In genomic region chr7:64728181-64728591, GRCm38 (mm10) we compare ENCODE assay signal across 13 mouse cellular contexts.
DNase-seq lines count a peak whose midpoint lies in the region; ATAC-seq lines count a peak whose summit lies in the region.
"Had no signal": no experiment of that assay in that cellular context is flagged by ENCODE, and none has a peak within 500 bp of the region (broad histone marks: within the 10 kb centered on the region; RNA-seq: fewer than 3 reads in every experiment).

No protein-coding gene starts in this region.

- H3K36me3 ChIP-seq in hindbrain, embryonic 14.5 days (replicated peaks; ENCODE audit: control insufficient read depth, insufficient read depth) = no peaks in the 10 kb centered on the region
- H3K36me3 ChIP-seq in hindbrain, embryonic 12.5 days = no peaks in the 10 kb centered on the region
- H3K36me3 ChIP-seq in neural tube, embryonic 15.5 days = no peaks in the 10 kb centered on the region
- no peaks in the 10 kb centered on the region for H3K36me3 ChIP-seq in liver, embryonic 11.5 days (ENCODE audit: control insufficient read depth, insufficient read depth, low read length)
- H3K36me3 ChIP-seq: embryonic facial prominence, embryonic 12.5 days; limb, embryonic 15.5 days had no signal

- peak; percentile 66 for ATAC-seq in hindbrain, embryonic 14.5 days (ENCODE audit: low FRiP score)
- no peak for ATAC-seq in hindbrain, embryonic 12.5 days (ENCODE audit: low FRiP score)
- ATAC-seq in neural tube, embryonic 15.5 days (ENCODE audit: low FRiP score) = 0 out of 2 replicates have a peak, but pooled peaks have one; percentile 25
- ATAC-seq in liver, embryonic 11.5 days (replicated peaks; ENCODE audit: low FRiP score) = no peak
- ATAC-seq in megakaryocyte-erythroid progenitor cell, adult 5-6 weeks (replicated peaks; ENCODE audit: low FRiP score, low TSS enrichment, poor library complexity, severe bottlenecking) = no peak
- ATAC-seq: activated CD4-positive, CD25-positive, alpha-beta regulatory T cell, adult 4 months had no signal

- H3K27ac ChIP-seq in hindbrain, embryonic 14.5 days = no peak overlapping the region
- no peak overlapping the region for H3K27ac ChIP-seq in hindbrain, embryonic 12.5 days
- no peak overlapping the region for H3K27ac ChIP-seq in neural tube, embryonic 15.5 days (replicated peaks)
- H3K27ac ChIP-seq in liver, embryonic 11.5 days (ENCODE audit: low read depth, low read length) = no peak overlapping the region
- H3K27ac ChIP-seq: embryonic facial prominence, embryonic 12.5 days; limb, embryonic 15.5 days had no signal

- H3K9ac ChIP-seq in hindbrain, embryonic 14.5 days = no peak overlapping the region
- no peak overlapping the region for H3K9ac ChIP-seq in hindbrain, embryonic 12.5 days
- H3K9ac ChIP-seq in neural tube, embryonic 15.5 days (replicated peaks) = no peak overlapping the region
- H3K9ac ChIP-seq in liver, embryonic 11.5 days (ENCODE audit: low read depth, low read length) = no peak overlapping the region
- H3K9ac ChIP-seq: embryonic facial prominence, embryonic 12.5 days; limb, embryonic 15.5 days had no signal

- no peaks in the 10 kb centered on the region for H3K27me3 ChIP-seq in hindbrain, embryonic 14.5 days (ENCODE audit: control insufficient read depth, insufficient read depth, low read length)
- H3K27me3 ChIP-seq in hindbrain, embryonic 12.5 days = no peaks in the 10 kb centered on the region
- H3K27me3 ChIP-seq in neural tube, embryonic 15.5 days (replicated peaks) = no peaks in the 10 kb centered on the region
- H3K27me3 ChIP-seq in liver, embryonic 11.5 days (replicated peaks; ENCODE audit: control insufficient read depth, insufficient read depth, low read length) = no peaks in the 10 kb centered on the region
- H3K27me3 ChIP-seq: embryonic facial prominence, embryonic 12.5 days; limb, embryonic 15.5 days had no signal

- DNase-seq in hindbrain, embryonic 14.5 days (ENCODE audit: low spot score) = peak; percentile 70
- DNase-seq in cerebellum, adult 18-20 months = peak; percentile 55 to 68
- DNase-seq in frontal cortex, postnatal 36 days (ENCODE audit: low spot score in 2 of 2) = peak; percentile 57 to 59
- no peak for DNase-seq in liver, embryonic 11.5 days (ENCODE audit: low spot score)
- DNase-seq in gastrocnemius, postnatal 25 days = no peak
- DNase-seq: heart, adult 18-20 months; kidney, adult 8-10 months had no signal

- H3K4me2 ChIP-seq in hindbrain, embryonic 14.5 days (replicated peaks) = no peak overlapping the region
- no peak overlapping the region for H3K4me2 ChIP-seq in hindbrain, embryonic 12.5 days (replicated peaks)
- H3K4me2 ChIP-seq in neural tube, embryonic 15.5 days = no peak overlapping the region
- H3K4me2 ChIP-seq in liver, embryonic 11.5 days = no peak overlapping the region
- H3K4me2 ChIP-seq: embryonic facial prominence, embryonic 12.5 days; limb, embryonic 15.5 days had no signal

- 70% methylated on average over 5 of the region's 5 CpGs for WGBS in hindbrain, embryonic 14.5 days
- WGBS in hindbrain, embryonic 12.5 days = 88% methylated on average over 5 of the region's 5 CpGs
- 57% methylated on average over 5 of the region's 5 CpGs for WGBS in neural tube, embryonic 15.5 days
- WGBS in liver, embryonic 11.5 days = 78% methylated on average over 5 of the region's 5 CpGs

- peaks cover 13% of the 10 kb centered on the region for H3K4me1 ChIP-seq in hindbrain, embryonic 14.5 days (replicated peaks; ENCODE audit: control insufficient read depth, insufficient read depth, low read length)
- H3K4me1 ChIP-seq in hindbrain, embryonic 12.5 days = no peaks in the 10 kb centered on the region
- peaks cover 34% of the 10 kb centered on the region for H3K4me1 ChIP-seq in neural tube, embryonic 15.5 days
- no peaks in the 10 kb centered on the region for H3K4me1 ChIP-seq in liver, embryonic 11.5 days (replicated peaks; ENCODE audit: control insufficient read depth, insufficient read depth, low read length)
- H3K4me1 ChIP-seq: embryonic facial prominence, embryonic 12.5 days; limb, embryonic 15.5 days had no signal

- no peak overlapping the region for H3K4me3 ChIP-seq in hindbrain, embryonic 14.5 days (replicated peaks; ENCODE audit: low read length)
- H3K4me3 ChIP-seq in hindbrain, embryonic 12.5 days = no peak overlapping the region
- H3K4me3 ChIP-seq in neural tube, embryonic 15.5 days (replicated peaks) = no peak overlapping the region
- H3K4me3 ChIP-seq in liver, embryonic 11.5 days (ENCODE audit: low read depth, low read length) = no peak overlapping the region
- H3K4me3 ChIP-seq: embryonic facial prominence, embryonic 12.5 days; limb, embryonic 15.5 days had no signal

- H3K9me3 ChIP-seq in hindbrain, embryonic 14.5 days (ENCODE audit: control insufficient read depth, low read length) = no peaks in the 10 kb centered on the region
- no peaks in the 10 kb centered on the region for H3K9me3 ChIP-seq in hindbrain, embryonic 12.5 days (replicated peaks)
- no peaks in the 10 kb centered on the region for H3K9me3 ChIP-seq in neural tube, embryonic 15.5 days (replicated peaks)
- H3K9me3 ChIP-seq in liver, embryonic 11.5 days (ENCODE audit: control insufficient read depth, low read length) = no peaks in the 10 kb centered on the region
- H3K9me3 ChIP-seq: embryonic facial prominence, embryonic 12.5 days; limb, embryonic 15.5 days had no signal

Comparison
In these comparisons a context has a peak if more than half of its experiments do, and no peak if none do; other contexts are left out.
1. ATAC-seq: peak in hindbrain, embryonic 14.5 days (single experiment) and neural tube, embryonic 15.5 days (single experiment); none in hindbrain, embryonic 12.5 days (single experiment), liver, embryonic 11.5 days (single experiment) and megakaryocyte-erythroid progenitor cell, adult 5-6 weeks (single experiment).
2. DNase-seq: peak in hindbrain, embryonic 14.5 days (single experiment), cerebellum, adult 18-20 months (2 of 2) and frontal cortex, postnatal 36 days (2 of 2); none in liver, embryonic 11.5 days (single experiment) and gastrocnemius, postnatal 25 days (single experiment).